Mouse (Mus musculus) neural tube, embryonic 14.5 days (tissue): ENCODE results near the gene Ipmk. TPM values are rescaled to one million over a fixed set of nuclear protein-coding genes. Genes with fewer than 3 reads are reported as not detected.

ENCODE experiments used
- ATAC-seq: fragments of 200-750 bp; cut with Nextera tagmentation; 2 replicates; pipeline ENCODE4 v1.8.0; 2017; ENCODE audit warnings: low read depth, mild to moderate bottlenecking, moderate TSS enrichment, moderate library complexity
- H3K27ac ChIP-seq: fragments of 300-500 bp; sonication (generic); 2 replicates; pipeline ENCODE4 v1.5.1; 2014; ENCODE audit warnings: low read depth, mild to moderate bottlenecking, control low read depth, low read length, moderate library complexity, mixed read lengths
- H3K27me3 ChIP-seq: fragments of 300-500 bp; sonication (generic); 2 replicates; pipeline ENCODE4 v1.6.1; 2014; ENCODE audit warnings: low read length; ENCODE audit not compliant: control insufficient read depth, insufficient read depth
- H3K36me3 ChIP-seq: fragments of 300-500 bp; sonication (generic); 2 replicates; pipeline ENCODE4 v1.6.1; 2014; ENCODE audit warnings: low read length, mixed read lengths; ENCODE audit not compliant: control insufficient read depth, insufficient read depth
- H3K4me1 ChIP-seq: fragments of 300-500 bp; sonication (generic); 2 replicates; pipeline ENCODE4 v1.6.1; 2014; ENCODE audit warnings: low read length; ENCODE audit not compliant: control insufficient read depth, insufficient read depth
- H3K4me2 ChIP-seq: fragments of 300-500 bp; sonication (generic); 2 replicates; pipeline ENCODE4 v1.6.1; 2014; ENCODE audit warnings: mild to moderate bottlenecking, low read depth, low read length, control low read depth
- H3K4me3 ChIP-seq: fragments of 300-500 bp; sonication (generic); 2 replicates; pipeline ENCODE4 v1.5.1; 2014; ENCODE audit warnings: low read depth, low read length, control low read depth, mixed read lengths
- H3K9ac ChIP-seq: fragments of 300-500 bp; sonication (generic); replicated peaks from 2 replicates; pipeline ENCODE4 v1.6.1; 2014; ENCODE audit warnings: low read depth, mild to moderate bottlenecking, control low read depth, low read length, mixed read lengths
- H3K9me3 ChIP-seq: fragments of 300-500 bp; sonication (generic); 2 replicates; pipeline ENCODE4 v1.6.1; 2016; ENCODE audit warnings: low read length; ENCODE audit not compliant: control insufficient read depth
- WGBS: fragments of 180-500 bp; shearing (Covaris S2); extraction: QIAGEN DNeasy Blood & Tissue Kit; methylation state at CpG from one replicate; pipeline ENCODE4 v1.1.7; 2014; 5-methylcytosine and 5-hydroxymethylcytosine counted together
- polyA plus RNA-seq: library from polyadenylated mRNA; unstranded; fragments of >200 nt; fragmentation: Nextera tagmentation; extraction: Ambion mirVana; gene quantifications from 2 replicates; pipeline ENCODE4 v1.2.1, GENCODE M21; 2014

The Ipmk gene
- polyA plus RNA-seq, 1 experiment from 2014 or later, result 24.3 TPM

- 86% methylated on average over 3 of the region's 3 CpGs for WGBS
- Histone ChIP-seq H3K27me3 (no peaks in the 10 kb centered on the region), H3K4me2 (no peak overlapping the region), H3K9ac (no peak overlapping the region), H3K4me3 (no peak overlapping the region), H3K27ac (no peak overlapping the region), H3K9me3 (no peaks in the 10 kb centered on the region), H3K36me3 (no peaks in the 10 kb centered on the region), H3K4me1 (peaks cover 16% of the 10 kb centered on the region)
- no peak for ATAC-seq
Measured at GRCm38 (mm10) chr10:71343130-71343529, 4.4 kb upstream of the Ipmk start.

- Histone ChIP-seq H3K27ac (no peak overlapping the region), H3K9me3 (no peaks in the 10 kb centered on the region), H3K9ac (peak overlapping the region; percentile 83), H3K36me3 (no peaks in the 10 kb centered on the region), H3K4me3 (peak overlapping the region; percentile 90), H3K27me3 (no peaks in the 10 kb centered on the region), H3K4me1 (peaks cover 17% of the 10 kb centered on the region), H3K4me2 (peak overlapping the region; percentile 86)
- ATAC-seq, result no peak
- 22% methylated on average over 14 of the region's 14 CpGs for WGBS
Measured at GRCm38 (mm10) chr10:71343567-71344265, 3.8 kb upstream of the Ipmk start.

- H3K4me1 ChIP-seq, result peaks cover 24% of the 10 kb centered on the region
- no peaks in the 10 kb centered on the region for H3K9me3 ChIP-seq
- ATAC-seq, result peak; percentile 79
- peak within 1 kb of the TSS; percentile 90 for H3K4me3 ChIP-seq
- no peaks in the 10 kb centered on the region for H3K27me3 ChIP-seq
- peak within 1 kb of the TSS; percentile 83 for H3K9ac ChIP-seq
- WGBS, result 0% methylated on average over 47 of the region's 60 CpGs
- peak within 1 kb of the TSS; percentile 78 for H3K27ac ChIP-seq
- no peaks in the 10 kb centered on the region for H3K36me3 ChIP-seq
- peak within 1 kb of the TSS; percentile 86 for H3K4me2 ChIP-seq
Measured at GRCm38 (mm10) chr10:71344579-71345143, 2.9 kb upstream of the Ipmk start, which contains the start of gene Cisd1. Gene Cisd1 (minus strand): TSS chr10:71344954.

- no peak for ATAC-seq
- H3K9ac ChIP-seq, result no peak overlapping the region
- peaks cover 24% of the 10 kb centered on the region for H3K4me1 ChIP-seq
- H3K9me3 ChIP-seq, result no peaks in the 10 kb centered on the region
- no peaks in the 10 kb centered on the region for H3K36me3 ChIP-seq
- no peak overlapping the region for H3K27ac ChIP-seq
- WGBS, result 62% methylated on average over 2 of the region's 2 CpGs
- H3K4me3 ChIP-seq, result no peak overlapping the region
- no peak overlapping the region for H3K4me2 ChIP-seq
- H3K27me3 ChIP-seq, result no peaks in the 10 kb centered on the region
Measured at GRCm38 (mm10) chr10:71346106-71346505, 1.5 kb upstream of the Ipmk start.

- H3K27me3 ChIP-seq, result no peaks in the 10 kb centered on the region
- peak overlapping the region; percentile 78; the same call in 1 of the 2 replicates for H3K27ac ChIP-seq
- no peaks in the 10 kb centered on the region for H3K9me3 ChIP-seq
- ATAC-seq, result no peak
- H3K4me3 ChIP-seq, result peak overlapping the region; percentile 79
- WGBS, result 10% methylated on average over 13 of the region's 13 CpGs
- peak overlapping the region; percentile 88 for H3K4me2 ChIP-seq
- H3K36me3 ChIP-seq, result no peaks in the 10 kb centered on the region
- H3K9ac ChIP-seq, result peak overlapping the region; percentile 78
- peaks cover 24% of the 10 kb centered on the region for H3K4me1 ChIP-seq
Measured at GRCm38 (mm10) chr10:71346722-71347508, 648 bp upstream of the Ipmk start.

- Histone ChIP-seq H3K27me3 (no peaks in the 10 kb centered on the region), H3K4me2 (peak overlapping the region; percentile 88), H3K9me3 (no peaks in the 10 kb centered on the region), H3K4me1 (peaks cover 24% of the 10 kb centered on the region), H3K4me3 (peak overlapping the region; percentile 79), H3K9ac (peak overlapping the region; percentile 78), H3K36me3 (no peaks in the 10 kb centered on the region), H3K27ac (peak overlapping the region; percentile 78)
- peak; percentile 58 for ATAC-seq
- under 1% methylated on average over 32 of the region's 48 CpGs for WGBS
Measured at GRCm38 (mm10) chr10:71347964-71348636, 537 bp downstream of the Ipmk start.

- no peaks in the 10 kb centered on the region for H3K27me3 ChIP-seq
- peaks cover 20% of the 10 kb centered on the region for H3K4me1 ChIP-seq
- H3K9ac ChIP-seq, result peak overlapping the region; percentile 78
- H3K4me3 ChIP-seq, result peak overlapping the region; percentile 79
- H3K36me3 ChIP-seq, result no peaks in the 10 kb centered on the region
- ATAC-seq, result no peak
- H3K9me3 ChIP-seq, result no peaks in the 10 kb centered on the region
- WGBS, result 15% methylated on average over 16 of the region's 16 CpGs
- 0 out of 2 replicates have a peak overlapping the region, but pooled peaks have one; percentile 78 for H3K27ac ChIP-seq
- peak overlapping the region; percentile 88 for H3K4me2 ChIP-seq
Measured at GRCm38 (mm10) chr10:71348637-71349280, 1.2 kb downstream of the Ipmk start.

GRCm38 (mm10) chr10:71349290-71349689 lies 1.7 kb downstream of the Ipmk start:
- Histone ChIP-seq H3K36me3 (no peaks in the 10 kb centered on the region), H3K9ac (no peak overlapping the region), H3K4me3 (peak overlapping the region; percentile 79; the same call in 1 of the 2 replicates), H3K4me2 (peak overlapping the region; percentile 88), H3K4me1 (peaks cover 16% of the 10 kb centered on the region), H3K9me3 (no peaks in the 10 kb centered on the region), H3K27ac (no peak overlapping the region), H3K27me3 (no peaks in the 10 kb centered on the region)
- ATAC-seq, result no peak
- WGBS, result 82% methylated on average over 1 of the region's 1 CpGs
